Mouse (Mus musculus): ENCODE results near the gene Maco1. TPM values are rescaled to one million over a fixed set of nuclear protein-coding genes. Genes with fewer than 3 reads are reported as not detected.

Gene Maco1
- 64.4 and 66.7 TPM in 2 replicates for polyA plus RNA-seq (2012; rRNA removed)

DNA sequence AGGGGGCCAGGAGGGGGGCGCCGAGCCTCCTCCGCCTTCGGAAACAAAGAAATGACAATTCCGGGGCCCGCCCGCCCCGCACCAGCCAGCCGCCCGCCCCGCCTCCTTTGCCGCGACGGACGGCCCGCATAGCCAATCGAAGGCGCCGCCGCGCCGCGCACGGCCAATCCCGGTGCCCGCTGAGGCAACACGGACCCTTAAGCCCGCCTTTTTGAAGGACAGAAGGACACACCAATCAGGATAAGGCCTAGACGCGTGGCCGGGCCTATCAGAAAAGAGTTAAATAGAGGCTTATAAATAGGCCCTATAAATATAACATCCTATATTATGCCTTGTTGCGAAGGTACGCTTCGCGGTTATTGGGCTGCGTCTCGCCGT lies at the start of gene Maco1:
TSS of gene Maco1 (minus strand) at position 87 of the 378 bp plus-strand sequence.

DNA sequence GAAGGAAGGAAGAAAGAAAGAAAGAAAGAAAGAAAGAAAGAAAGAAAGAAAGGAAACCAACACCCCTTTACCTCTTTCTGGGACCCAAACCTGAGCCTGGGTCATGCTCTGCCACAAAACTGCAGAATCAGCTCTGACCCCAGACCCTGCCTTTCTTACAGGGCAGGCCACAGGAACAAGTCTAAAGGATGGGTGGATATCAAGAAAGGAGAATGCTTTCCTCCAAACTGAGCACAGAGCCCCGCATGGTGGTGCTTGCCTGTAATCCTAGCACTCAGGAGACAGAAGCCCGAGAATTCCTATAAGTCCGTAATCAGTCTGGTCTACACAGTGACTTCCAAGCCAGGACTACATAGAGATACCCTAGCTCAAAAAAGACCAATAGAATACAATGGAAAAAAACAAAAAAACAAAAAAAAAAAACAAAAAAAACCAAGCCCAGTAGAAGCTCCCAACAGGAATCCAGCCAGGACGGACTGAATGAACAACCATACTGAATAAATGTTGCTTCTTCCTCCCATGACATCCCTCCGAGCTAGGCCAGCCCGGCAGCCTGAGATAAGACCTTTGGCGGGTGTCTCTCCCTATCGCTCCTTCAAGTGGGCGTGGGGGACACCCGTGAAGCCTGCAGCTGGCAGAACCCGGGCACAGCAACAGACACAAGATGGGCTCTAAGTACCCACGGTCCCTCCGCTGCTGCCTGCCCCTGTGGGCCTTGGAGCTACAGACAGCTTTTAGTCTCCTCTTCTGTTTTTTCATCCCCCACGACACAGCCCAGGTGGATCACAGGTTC lies 11.0 kb upstream of the Maco1 start, which contains the start of gene Rhd:
TSS of gene Rhd (plus strand) at position 600 of the 793 bp plus-strand sequence.

DNA sequence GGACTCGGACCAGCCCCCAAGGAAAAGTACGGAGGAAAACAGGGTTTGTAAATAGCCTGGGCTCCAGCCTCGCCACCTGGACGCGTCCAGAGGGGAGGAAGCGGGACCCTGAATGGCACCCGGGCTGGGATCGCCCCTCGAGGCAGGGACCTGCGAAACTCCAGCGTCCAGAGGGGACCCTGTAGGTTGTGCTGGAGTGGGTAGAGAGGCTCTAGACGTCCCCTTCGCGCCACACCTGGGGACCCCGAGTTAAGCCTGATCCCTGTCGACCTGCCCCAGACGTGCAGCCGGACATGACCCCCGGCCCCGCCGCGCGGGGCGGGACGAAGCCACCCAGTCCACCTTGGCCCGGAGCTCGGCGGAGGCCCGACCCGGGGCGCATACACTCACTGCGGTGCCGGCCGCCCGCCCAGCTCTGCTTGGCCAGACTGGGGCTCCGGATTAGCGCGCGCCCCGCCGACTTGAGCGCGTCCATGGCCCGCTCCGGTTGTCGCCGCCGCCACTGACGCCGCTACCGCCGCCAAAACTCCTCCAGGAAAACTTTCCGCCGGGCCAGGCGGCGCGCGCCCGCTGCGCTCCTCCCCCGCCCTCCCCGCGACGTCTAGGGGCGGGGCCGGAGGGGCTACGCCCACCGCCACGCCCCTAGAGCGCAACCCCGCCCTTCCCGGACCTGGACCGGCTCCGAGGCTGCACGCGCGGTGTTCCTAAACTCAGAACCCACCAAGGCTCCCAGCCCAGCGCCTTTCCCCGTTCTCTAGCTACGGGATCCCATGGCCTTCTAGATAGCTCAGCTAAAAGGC lies 85.5 kb downstream of the Maco1 start, which contains the start of gene Ldlrap1:
TSS of gene Ldlrap1 (minus strand) at position 599 of the 800 bp plus-strand sequence.

Other genes starting within 250 kb of the Maco1 start
- 5.1 and 5.7 TPM in 2 replicates for gene Man1c1, start 149.1 kb downstream of the Maco1 start, polyA plus RNA-seq (2012; rRNA removed)
- 1.6 TPM in 2 replicates for gene Ldlrap1, start 85.3 kb downstream of the Maco1 start, polyA plus RNA-seq (2012; rRNA removed)
- 0.35 and 0.82 TPM in 2 replicates for gene Rhd, start 11.2 kb upstream of the Maco1 start, polyA plus RNA-seq (2012; rRNA removed)
- 168 and 172 TPM in 2 replicates for gene Tmem50a, start 61.7 kb upstream of the Maco1 start, polyA plus RNA-seq (2012; rRNA removed)
- 622 and 653 TPM in 2 replicates for gene Rsrp1, start 70.2 kb upstream of the Maco1 start, polyA plus RNA-seq (2012; rRNA removed)
- gene Syf2, start 77.6 kb upstream of the Maco1 start, polyA plus RNA-seq (2012; rRNA removed) = 59.8 TPM in 2 replicates